Mouse (Mus musculus): Measurements from ENCODE around the gene Gm20388. TPM values are rescaled to one million over a fixed set of nuclear protein-coding genes. Genes with fewer than 3 reads are reported as not detected.

Gene Gm20388
- polyA plus RNA-seq, 1 experiment = 0.36 TPM

DNA sequence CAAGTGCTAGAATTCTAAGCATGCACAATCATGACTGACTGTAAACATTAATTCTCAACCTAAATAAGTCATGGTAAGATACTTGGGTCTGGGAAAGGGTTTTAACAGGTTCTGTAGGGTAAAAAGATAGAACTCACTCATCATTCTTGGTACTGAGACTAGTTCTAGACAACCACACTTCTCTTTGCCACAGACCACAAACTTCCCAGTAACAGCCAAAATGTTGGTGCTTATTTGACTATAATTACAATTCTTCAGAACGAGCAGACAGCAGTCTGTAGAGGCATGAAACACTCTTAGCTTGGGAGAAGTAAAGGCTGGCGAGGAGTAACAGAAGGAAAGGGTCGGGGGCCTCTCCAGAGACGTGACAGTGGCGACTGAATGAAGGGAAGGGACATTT lies 3051.4 kb downstream of the Gm20388 start:
- Histone ChIP-seq H3K27me3 (ENCODE audit: control insufficient read depth) (no peaks in the 10 kb centered on the region), H3K9me3 (ENCODE audit: control insufficient read depth, low read length) (no peaks in the 10 kb centered on the region), H3K4me3 (replicated peaks) (no peak overlapping the region), H3K4me1 (ENCODE audit: control insufficient read depth) (peaks cover 57% of the 10 kb centered on the region), H3K36me3 (ENCODE audit: control insufficient read depth) (peaks cover 25% of the 10 kb centered on the region)
- TF ChIP-seq GATA1 (IDR thresholded peaks at IDR 0.05; ENCODE audit: low read length) (no peak), TAL1 (IDR thresholded peaks at IDR 0.05; ENCODE audit: low read length) (no peak)

GRCm38 (mm10) chr8:122966638-122967037 lies 3056.0 kb downstream of the Gm20388 start:
- Histone ChIP-seq H3K9me3 (ENCODE audit: control insufficient read depth, low read length) (no peaks in the 10 kb centered on the region), H3K4me1 (ENCODE audit: control insufficient read depth) (peaks cover 34% of the 10 kb centered on the region), H3K4me3 (replicated peaks) (no peak overlapping the region)

DNA sequence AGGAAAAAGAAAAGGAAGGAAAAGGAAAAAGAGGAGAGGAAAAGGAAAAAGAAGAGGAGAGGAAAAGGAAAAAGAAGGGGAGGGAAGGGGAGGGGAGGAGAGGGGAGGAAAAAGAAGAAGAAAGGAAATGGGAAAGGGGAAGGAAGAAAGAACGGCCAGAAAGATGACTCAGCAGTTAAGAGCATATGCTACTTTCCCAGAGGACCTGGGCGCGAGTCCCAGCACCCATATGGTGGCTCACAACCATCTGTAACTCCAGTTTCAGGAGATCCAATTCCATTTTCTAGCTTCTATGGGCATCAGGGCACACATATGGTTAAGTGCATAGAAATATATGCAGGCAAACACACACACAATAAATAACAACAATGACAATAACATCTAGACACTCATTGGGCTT lies 3057.5 kb downstream of the Gm20388 start:
- Histone ChIP-seq H3K27me3 (ENCODE audit: control insufficient read depth) (no peaks in the 10 kb centered on the region), H3K36me3 (ENCODE audit: control insufficient read depth) (peaks cover 63% of the 10 kb centered on the region), H3K9me3 (ENCODE audit: control insufficient read depth, low read length) (no peaks in the 10 kb centered on the region), H3K4me1 (ENCODE audit: control insufficient read depth) (peaks cover 22% of the 10 kb centered on the region), H3K4me3 (replicated peaks) (no peak overlapping the region)
- no peak for TF ChIP-seq TAL1 (IDR thresholded peaks at IDR 0.05; ENCODE audit: low read length)

More at GRCm38 (mm10) chr8:122966638-122967037, 3056.0 kb downstream of the Gm20388 start:
- TF ChIP-seq TAL1 (IDR thresholded peaks at IDR 0.05; ENCODE audit: low read length) = no peak
- no peak for TF ChIP-seq GATA1 (IDR thresholded peaks at IDR 0.05; ENCODE audit: low read length)
- H3K36me3 ChIP-seq (ENCODE audit: control insufficient read depth) = peaks cover 55% of the 10 kb centered on the region
- no peaks in the 10 kb centered on the region for H3K27me3 ChIP-seq (ENCODE audit: control insufficient read depth)

- Histone ChIP-seq H3K27me3 (ENCODE audit: control insufficient read depth) (no peaks in the 10 kb centered on the region), H3K36me3 (ENCODE audit: control insufficient read depth) (peaks cover 67% of the 10 kb centered on the region)
- no peak for TF ChIP-seq GATA1 (IDR thresholded peaks at IDR 0.05; ENCODE audit: low read length)
- TF ChIP-seq TAL1 (IDR thresholded peaks at IDR 0.05; ENCODE audit: low read length) = no peak
These were observed 3059.5 kb downstream of the Gm20388 start for GRCm38 (mm10) chr8:122969964-122970620.

DNA sequence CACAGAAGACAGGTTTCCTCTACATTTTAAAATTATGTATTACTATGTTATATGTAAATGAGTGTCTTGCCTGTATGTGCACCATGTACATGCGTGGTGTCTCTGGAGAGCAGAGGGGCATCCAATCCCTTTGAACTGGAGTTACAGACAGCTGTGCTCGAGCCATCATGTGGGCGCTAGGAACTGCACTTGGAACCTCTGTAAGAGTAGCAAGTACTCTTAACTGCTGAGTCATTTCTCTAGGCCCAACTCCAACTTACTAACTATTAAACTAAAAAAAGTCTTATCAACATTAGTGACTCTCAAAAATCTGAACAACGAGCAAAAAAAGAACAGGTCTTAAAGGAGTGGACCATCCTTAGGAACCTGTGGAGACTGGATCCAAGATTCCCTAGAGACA lies 3065.4 kb downstream of the Gm20388 start:
- Histone ChIP-seq H3K9me3 (ENCODE audit: control insufficient read depth, low read length) (no peaks in the 10 kb centered on the region), H3K4me3 (replicated peaks) (no peak overlapping the region), H3K27me3 (ENCODE audit: control insufficient read depth) (no peaks in the 10 kb centered on the region), H3K36me3 (ENCODE audit: control insufficient read depth) (peaks cover 36% of the 10 kb centered on the region), H3K4me1 (ENCODE audit: control insufficient read depth) (peaks cover 21% of the 10 kb centered on the region)
- TF ChIP-seq TAL1 (IDR thresholded peaks at IDR 0.05; ENCODE audit: low read length) = no peak
- TF ChIP-seq GATA1 (IDR thresholded peaks at IDR 0.05; ENCODE audit: low read length) = no peak

More at GRCm38 (mm10) chr8:122969964-122970620, 3059.5 kb downstream of the Gm20388 start:
- H3K9me3 ChIP-seq (ENCODE audit: control insufficient read depth, low read length) = no peaks in the 10 kb centered on the region
- no peak overlapping the region for H3K4me3 ChIP-seq (replicated peaks)
- peaks cover 7% of the 10 kb centered on the region; the same call in 1 of the 2 replicates for H3K4me1 ChIP-seq (ENCODE audit: control insufficient read depth)

- H3K4me1 ChIP-seq (ENCODE audit: control insufficient read depth) = peaks cover 35% of the 10 kb centered on the region
- no peak overlapping the region for H3K4me3 ChIP-seq (replicated peaks)
These were observed 3068.8 kb downstream of the Gm20388 start for GRCm38 (mm10) chr8:122979424-122979823.

DNA sequence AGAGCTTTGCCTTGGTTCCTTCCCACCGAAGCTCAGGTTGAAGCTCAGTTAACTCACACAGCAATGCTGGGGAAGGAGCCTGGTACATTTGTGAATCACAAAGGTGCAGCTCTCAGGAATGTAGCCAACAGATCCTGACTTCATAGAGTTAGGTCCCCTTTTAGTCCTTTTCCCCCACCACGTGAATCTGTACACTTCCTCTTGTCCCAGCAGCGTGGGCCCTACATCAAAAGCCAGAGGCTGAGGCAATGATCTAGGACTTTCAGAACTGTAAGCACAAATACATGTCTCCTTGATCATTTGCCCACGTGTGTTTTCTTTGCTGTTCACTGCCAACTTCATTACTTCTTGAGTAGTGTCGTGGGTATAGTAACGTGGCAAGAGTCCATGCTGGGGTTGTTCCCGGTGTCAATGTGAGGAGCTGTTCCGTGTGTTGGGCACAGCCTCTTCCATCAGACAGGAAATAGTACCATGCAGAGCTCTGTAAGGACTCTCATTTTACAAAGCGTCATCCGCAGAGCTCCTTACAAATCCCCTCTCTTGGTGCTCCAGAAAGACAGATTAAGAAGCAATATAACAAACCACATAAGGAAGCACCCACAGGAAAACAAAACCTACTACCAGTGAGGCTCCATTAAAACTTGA lies 3069.3 kb downstream of the Gm20388 start:
- no peaks in the 10 kb centered on the region for H3K27me3 ChIP-seq (ENCODE audit: control insufficient read depth)
- TF ChIP-seq TAL1 (IDR thresholded peaks at IDR 0.05; ENCODE audit: low read length) = no peak
- no peak for TF ChIP-seq GATA1 (IDR thresholded peaks at IDR 0.05; ENCODE audit: low read length)
- no peak overlapping the region for H3K4me3 ChIP-seq (replicated peaks)
- H3K9me3 ChIP-seq (ENCODE audit: control insufficient read depth, low read length) = no peaks in the 10 kb centered on the region
- H3K36me3 ChIP-seq (ENCODE audit: control insufficient read depth) = peaks cover 5% of the 10 kb centered on the region
- peaks cover 36% of the 10 kb centered on the region for H3K4me1 ChIP-seq (ENCODE audit: control insufficient read depth)

More at GRCm38 (mm10) chr8:122979424-122979823, 3068.8 kb downstream of the Gm20388 start:
- no peaks in the 10 kb centered on the region for H3K27me3 ChIP-seq (ENCODE audit: control insufficient read depth)
- H3K9me3 ChIP-seq (ENCODE audit: control insufficient read depth, low read length) = no peaks in the 10 kb centered on the region
- no peak for TF ChIP-seq TAL1 (IDR thresholded peaks at IDR 0.05; ENCODE audit: low read length)
- TF ChIP-seq GATA1 (IDR thresholded peaks at IDR 0.05; ENCODE audit: low read length) = no peak
- H3K36me3 ChIP-seq (ENCODE audit: control insufficient read depth) = peaks cover 8% of the 10 kb centered on the region

GRCm38 (mm10) chr8:122981646-122982045 lies 3071.0 kb downstream of the Gm20388 start:
- no peak overlapping the region for H3K4me3 ChIP-seq (replicated peaks)
- H3K27me3 ChIP-seq (ENCODE audit: control insufficient read depth) = no peaks in the 10 kb centered on the region
- H3K9me3 ChIP-seq (ENCODE audit: control insufficient read depth, low read length) = no peaks in the 10 kb centered on the region
- no peak for TF ChIP-seq TAL1 (IDR thresholded peaks at IDR 0.05; ENCODE audit: low read length)
- no peak for TF ChIP-seq GATA1 (IDR thresholded peaks at IDR 0.05; ENCODE audit: low read length)
- H3K4me1 ChIP-seq (ENCODE audit: control insufficient read depth) = peaks cover 33% of the 10 kb centered on the region
- peaks cover 5% of the 10 kb centered on the region for H3K36me3 ChIP-seq (ENCODE audit: control insufficient read depth)

GRCm38 (mm10) chr8:122983178-122983942 lies 3072.7 kb downstream of the Gm20388 start:
- no peaks in the 10 kb centered on the region for H3K27me3 ChIP-seq (ENCODE audit: control insufficient read depth)
- H3K9me3 ChIP-seq (ENCODE audit: control insufficient read depth, low read length) = no peaks in the 10 kb centered on the region
- peaks cover 32% of the 10 kb centered on the region for H3K4me1 ChIP-seq (ENCODE audit: control insufficient read depth)
- no peak for TF ChIP-seq TAL1 (IDR thresholded peaks at IDR 0.05; ENCODE audit: low read length)
- TF ChIP-seq GATA1 (IDR thresholded peaks at IDR 0.05; ENCODE audit: low read length) = no peak
- peaks cover 5% of the 10 kb centered on the region for H3K36me3 ChIP-seq (ENCODE audit: control insufficient read depth)
- no peak overlapping the region for H3K4me3 ChIP-seq (replicated peaks)

Measured in erythroblast, embryonic 14.5 days (primary cell).